Mouse (Mus musculus): ENCODE results near the gene Zfp36l1.

Zfp36l1 gene

DNA sequence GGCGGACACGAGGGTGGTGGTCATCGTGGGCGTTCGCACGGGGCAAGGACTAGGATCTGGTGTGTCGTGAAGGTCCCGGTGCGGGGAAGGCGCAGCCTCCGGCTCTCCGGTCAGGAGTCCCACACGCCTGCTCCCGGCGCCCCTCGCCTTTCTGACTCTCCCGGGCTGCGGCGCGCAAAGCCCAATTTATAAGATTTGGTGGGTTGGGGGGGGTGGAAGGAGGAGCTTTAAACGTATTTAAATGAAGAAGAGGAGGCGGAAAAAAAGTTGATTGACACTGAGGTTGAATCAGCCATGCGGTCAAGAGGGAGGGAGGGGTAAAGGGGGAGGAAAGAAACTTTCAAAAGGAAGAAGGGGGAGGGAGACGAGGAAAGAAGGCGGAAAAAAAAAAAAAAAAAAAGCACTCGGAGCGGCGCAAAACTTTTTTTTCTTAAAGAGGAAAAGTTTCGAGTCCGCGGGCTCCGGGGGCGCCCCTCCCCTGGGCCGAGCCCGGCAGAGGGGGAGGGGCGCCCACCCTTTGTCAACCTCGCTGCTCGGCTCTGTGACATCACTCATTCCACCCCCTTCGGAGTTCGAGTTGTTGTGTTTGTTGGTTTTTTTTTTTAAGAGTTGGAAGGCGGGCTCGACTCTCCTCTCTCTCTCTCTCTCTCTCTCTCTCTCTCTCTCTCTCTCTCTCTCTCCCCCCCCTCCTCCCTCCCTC lies at the start of gene Zfp36l1:
Gene Zfp36l1 (minus strand): TSS at position 162 of the 700 bp plus-strand sequence.
- DNase-seq (ENCODE audit: extremely low read depth, low read depth), result peak; percentile 96

DNA sequence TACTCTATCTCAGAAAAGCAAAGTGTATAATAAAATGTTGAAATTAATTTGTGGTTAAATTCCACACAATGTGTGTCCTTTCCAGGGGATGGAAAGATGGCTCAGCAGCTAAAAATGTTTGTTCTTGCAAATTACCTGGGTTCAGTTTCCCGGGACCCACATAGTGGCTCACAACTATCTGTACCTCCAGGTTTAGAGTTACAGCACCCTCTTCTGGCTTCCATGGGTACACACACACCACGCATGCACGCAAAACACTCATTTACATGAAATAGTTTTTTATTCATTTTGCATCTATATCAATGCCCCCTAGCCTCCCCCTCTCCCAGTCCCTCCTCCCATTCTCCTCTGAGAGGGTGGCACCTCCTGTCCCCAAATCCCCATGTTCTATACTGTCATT lies 49.6 kb upstream of the Zfp36l1 start:
- DNase-seq (ENCODE audit: extremely low read depth, low read depth), result no peak

- peak; percentile 55 for DNase-seq (ENCODE audit: extremely low read depth, low read depth)
These were observed 44.9 kb upstream of the Zfp36l1 start for GRCm38 (mm10) chr12:80157675-80158074.

- DNase-seq (ENCODE audit: extremely low read depth, low read depth), result peak; percentile 73
These were observed 41.0 kb upstream of the Zfp36l1 start for GRCm38 (mm10) chr12:80153687-80154326.

GRCm38 (mm10) chr12:80153078-80153477 lies 40.3 kb upstream of the Zfp36l1 start:
- no peak for DNase-seq (ENCODE audit: extremely low read depth, low read depth)

DNA sequence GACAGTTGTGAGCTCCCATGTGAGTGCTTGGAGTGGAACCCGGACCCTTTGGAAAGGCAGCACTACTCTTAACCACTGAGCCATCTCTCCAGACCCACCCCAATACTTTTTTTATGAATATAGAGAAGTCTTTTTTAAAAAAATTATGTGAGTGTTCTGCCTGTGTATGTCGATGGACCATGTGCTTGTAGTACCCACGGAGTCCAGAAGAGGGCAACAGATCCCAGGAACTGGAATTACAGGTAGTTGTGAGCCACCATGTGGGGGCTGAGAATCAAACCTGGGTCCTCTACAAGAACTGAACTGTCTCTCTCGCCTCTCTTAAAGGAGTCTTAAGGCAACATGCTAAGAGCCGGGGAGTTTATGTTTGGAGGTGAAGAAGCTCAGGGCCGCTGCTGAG lies 39.0 kb upstream of the Zfp36l1 start:
- DNase-seq (ENCODE audit: extremely low read depth, low read depth), result no peak

DNA sequence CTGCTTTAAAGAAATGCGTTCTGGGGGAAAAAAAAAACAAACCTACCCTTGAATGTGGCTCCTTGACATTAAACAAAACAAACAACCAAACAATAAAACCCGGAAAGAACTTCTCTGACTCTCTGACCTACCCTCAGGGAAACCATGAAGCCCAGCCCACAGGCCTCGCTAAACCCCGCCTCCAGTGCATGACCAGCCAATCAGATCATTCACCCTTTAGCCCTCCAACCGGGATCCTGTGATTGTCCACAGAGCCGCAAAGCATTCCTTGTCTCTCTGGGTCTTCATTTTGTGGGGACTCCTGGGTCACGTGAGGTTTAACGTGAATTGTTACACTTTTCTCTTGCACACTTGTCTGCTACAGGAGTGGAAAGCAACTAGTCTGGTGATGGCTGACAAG lies 37.8 kb upstream of the Zfp36l1 start:
- peak; percentile 84 for DNase-seq (ENCODE audit: extremely low read depth, low read depth)

- DNase-seq (ENCODE audit: extremely low read depth, low read depth), result no peak
These were observed 34.9 kb upstream of the Zfp36l1 start for GRCm38 (mm10) chr12:80147563-80148214.

DNA sequence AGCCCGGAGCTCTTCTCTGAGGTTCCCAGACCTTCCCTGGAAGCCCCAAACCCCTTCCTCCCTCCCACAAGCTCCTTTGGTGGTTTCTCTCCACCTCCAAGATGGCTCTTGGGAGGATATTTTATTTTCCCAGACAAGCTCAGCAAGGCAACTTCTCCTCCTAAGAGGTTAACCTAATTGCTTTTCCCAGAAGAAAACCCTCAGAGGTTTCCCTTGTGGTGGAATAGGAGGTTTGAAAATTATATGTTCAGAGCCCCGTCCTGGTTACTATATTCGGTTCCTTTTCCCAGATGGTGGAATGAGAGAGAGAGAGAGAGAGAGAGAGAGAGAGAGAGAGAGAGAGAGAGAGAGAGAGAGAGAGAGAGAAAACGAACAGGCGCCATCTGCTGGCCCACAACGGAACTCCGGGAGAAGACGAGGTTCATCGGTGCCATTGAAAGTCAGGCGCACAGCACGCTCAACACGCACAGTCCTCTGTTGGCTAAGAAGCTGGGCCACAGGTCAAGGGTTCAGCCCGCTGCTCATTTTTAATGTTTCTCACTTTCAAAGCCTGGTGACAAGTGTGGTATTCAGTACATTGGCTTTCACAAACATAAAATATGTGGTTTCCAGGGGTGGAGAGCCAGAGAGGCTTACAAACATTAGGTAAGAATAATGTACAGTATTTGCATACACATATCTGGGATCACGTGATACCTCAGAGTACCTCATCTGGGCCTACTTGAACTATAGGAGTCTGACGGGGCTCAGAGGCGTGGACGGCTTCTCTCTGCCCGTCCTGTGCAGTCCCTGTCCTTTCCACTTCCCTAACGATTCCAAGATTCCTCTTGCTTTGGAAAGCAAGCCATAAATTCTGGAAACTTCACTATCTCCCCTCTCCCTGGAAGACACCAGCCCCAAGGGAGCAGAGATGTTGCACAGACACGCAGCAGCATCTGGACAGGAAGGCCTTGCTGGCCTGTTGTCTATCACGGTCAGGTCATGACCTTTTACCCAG lies 33.7 kb upstream of the Zfp36l1 start:
- DNase-seq (ENCODE audit: extremely low read depth, low read depth), result peak; percentile 80

GRCm38 (mm10) chr12:80145365-80145764 lies 32.6 kb upstream of the Zfp36l1 start:
- DNase-seq (ENCODE audit: extremely low read depth, low read depth), result no peak

DNA sequence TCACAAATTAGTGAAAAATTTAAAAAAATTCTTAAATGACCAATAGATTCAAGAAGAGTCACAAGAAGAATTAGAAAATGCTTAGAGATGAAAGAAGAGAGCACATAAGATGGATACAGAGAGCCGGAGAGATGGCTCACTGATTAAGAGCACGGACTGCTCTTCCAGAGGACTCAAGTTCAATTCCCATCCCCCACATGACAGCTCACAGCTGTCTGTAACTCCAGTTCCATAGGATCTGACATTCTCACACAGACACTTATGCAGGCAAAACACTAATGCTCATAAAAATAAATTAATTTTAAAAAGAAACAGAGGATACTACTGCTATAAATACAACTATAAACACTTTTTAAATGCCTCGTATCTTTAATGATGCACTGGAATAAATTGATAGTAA lies 32.0 kb upstream of the Zfp36l1 start:
- DNase-seq (ENCODE audit: extremely low read depth, low read depth), result no peak

GRCm38 (mm10) chr12:80141470-80141869 lies 28.7 kb upstream of the Zfp36l1 start:
- no peak for DNase-seq (ENCODE audit: extremely low read depth, low read depth)

- no peak for DNase-seq (ENCODE audit: extremely low read depth, low read depth)
These were observed 28.2 kb upstream of the Zfp36l1 start for GRCm38 (mm10) chr12:80141011-80141410.

GRCm38 (mm10) chr12:80137744-80138143 lies 24.9 kb upstream of the Zfp36l1 start:
- no peak for DNase-seq (ENCODE audit: extremely low read depth, low read depth)

DNA sequence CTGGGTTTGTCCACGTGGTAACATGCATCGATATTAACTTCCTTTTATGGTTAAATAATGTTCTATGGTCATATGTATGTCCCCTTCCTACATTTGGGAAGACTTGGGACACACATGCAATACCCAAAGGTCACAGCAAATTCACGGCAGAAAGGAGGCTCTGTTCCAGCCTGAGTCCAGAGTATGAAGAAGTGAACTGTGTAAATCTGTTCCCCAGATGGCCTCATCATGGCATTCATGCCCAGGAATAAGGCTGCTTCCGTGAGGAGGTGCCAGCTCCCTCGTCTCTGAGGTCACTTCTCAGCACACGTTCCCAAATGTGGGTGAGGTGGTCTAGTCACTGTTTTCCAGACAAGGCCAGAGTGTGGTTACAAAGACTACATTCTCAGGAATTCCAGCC lies 24.4 kb upstream of the Zfp36l1 start:
- DNase-seq (ENCODE audit: extremely low read depth, low read depth), result no peak

GRCm38 (mm10) chr12:80136264-80136930 lies 23.6 kb upstream of the Zfp36l1 start:
- no peak for DNase-seq (ENCODE audit: extremely low read depth, low read depth)

DNA sequence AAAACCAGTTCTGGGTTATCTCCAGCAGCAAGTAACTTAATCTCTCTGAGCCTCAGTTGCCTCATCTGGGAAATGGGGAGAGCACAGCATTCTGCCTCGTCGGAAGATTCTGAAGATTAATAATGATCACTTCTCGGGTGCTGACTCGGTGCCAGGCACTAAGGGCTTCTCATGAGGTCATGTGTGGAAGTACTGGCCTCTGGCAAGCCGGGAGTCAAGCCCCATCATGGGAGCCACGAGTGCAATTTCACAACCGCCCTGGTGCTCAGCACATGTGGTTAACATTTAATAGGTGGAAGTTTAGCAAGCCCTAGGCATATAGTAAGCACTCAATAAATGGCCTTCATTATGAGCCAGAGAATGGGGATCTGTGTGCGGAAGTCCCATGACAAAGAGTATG lies 22.4 kb upstream of the Zfp36l1 start:
- no peak for DNase-seq (ENCODE audit: extremely low read depth, low read depth)

- DNase-seq (ENCODE audit: extremely low read depth, low read depth), result no peak
These were observed 20.3 kb upstream of the Zfp36l1 start for GRCm38 (mm10) chr12:80133011-80133545.

GRCm38 (mm10) chr12:80132250-80133003 lies 19.6 kb upstream of the Zfp36l1 start:
- DNase-seq (ENCODE audit: extremely low read depth, low read depth), result no peak
